Mouse (Mus musculus) MEL (cell line): ENCODE measurements around the gene Ccdc141.
"Not testable (repeated sequence)": the region's sequence is repeated elsewhere in the genome, so short reads cannot be mapped to it uniquely, and the experiment has no call there.

Experiments used
- CHD2 ChIP-seq: IDR thresholded peaks from 2 replicates; pipeline ENCODE4 v1.6.1; 2011; ENCODE audit warnings: low read length, improper control_type of control experiment
- CTCF ChIP-seq, 3 experiments: IDR thresholded peaks in 2 of 3; conservative IDR thresholded peaks in 1 of 3; 2 replicates each; pipeline ENCODE4 v1.5.1; 2011 to 2012; ENCODE audit warnings: low read length in 3 of 3, low read depth in 2 of 3, mild to moderate bottlenecking in 2 of 3, improper control_type of control experiment in 1 of 3, inconsistent platforms in 1 of 3, mixed read lengths in 1 of 3, moderate library complexity in 1 of 3; ENCODE audit not compliant: control insufficient read depth in 1 of 3, insufficient read depth in 1 of 3, poor library complexity in 1 of 3, severe bottlenecking in 1 of 3
- EP300 ChIP-seq, 2 experiments: IDR thresholded peaks; 2 replicates each; pipeline ENCODE4 v1.6.1; 2011; ENCODE audit warnings: improper control_type of control experiment in 2 of 2, low read length in 2 of 2, low read depth in 1 of 2, mild to moderate bottlenecking in 1 of 2
- ETS1 ChIP-seq: IDR thresholded peaks from 2 replicates; pipeline ENCODE4 v1.6.1; 2012; ENCODE audit warnings: low read depth, mild to moderate bottlenecking, inconsistent platforms, low read length, improper control_type of control experiment, moderate library complexity
- NRF1 ChIP-seq: IDR thresholded peaks from 2 replicates; pipeline ENCODE4 v1.6.1; 2014; ENCODE audit warnings: low read depth, mild to moderate bottlenecking, inconsistent platforms, low read length, improper control_type of control experiment, moderate library complexity; ENCODE audit not compliant: poor library complexity, insufficient read depth, severe bottlenecking
- POLR2A ChIP-seq, 2 experiments: IDR thresholded peaks; 2 replicates each; pipeline ENCODE4 v1.6.1; 2011 to 2012; ENCODE audit warnings: low read length in 2 of 2, mild to moderate bottlenecking in 2 of 2, control low read depth in 1 of 2, improper control_type of control experiment in 1 of 2, low read depth in 1 of 2, moderate library complexity in 1 of 2; ENCODE audit not compliant: control insufficient read depth in 1 of 2, insufficient read depth in 1 of 2, poor library complexity in 1 of 2
- SMC3 ChIP-seq: IDR thresholded peaks from 2 replicates; pipeline ENCODE4 v1.6.1; 2011; ENCODE audit warnings: low read depth, low read length, improper control_type of control experiment
- TCF12 ChIP-seq: IDR thresholded peaks from 2 replicates; pipeline ENCODE4 v1.6.1; 2014; ENCODE audit warnings: low read depth, mild to moderate bottlenecking, inconsistent platforms, low read length, improper control_type of control experiment, moderate library complexity
- ZNF384 ChIP-seq: IDR thresholded peaks from 2 replicates; pipeline ENCODE4 v1.6.1; 2012; ENCODE audit warnings: low read depth, mild to moderate bottlenecking, inconsistent platforms, low read length, improper control_type of control experiment

GRCm38 (mm10) chr2:77013449-77013848, 157.0 kb downstream of the Ccdc141 start:
- not testable (repeated sequence) for TF ChIP-seq ETS1; POLR2A (IDR thresholded peaks at IDR 0.05; ENCODE audit: control insufficient read depth in 1 of 2, insufficient read depth in 1 of 2, low read depth in 1 of 2, low read length in 2 of 2, poor library complexity in 1 of 2); CTCF (IDR thresholded peaks at IDR 0.05 in 2 of 3, conservative IDR thresholded peaks at IDR 0.05 in 1 of 3; ENCODE audit: control insufficient read depth in 1 of 3, insufficient read depth in 1 of 3, low read depth in 2 of 3, low read length in 3 of 3, poor library complexity in 1 of 3, severe bottlenecking in 1 of 3); ZNF384; SMC3; NRF1; EP300 (IDR thresholded peaks at IDR 0.05; ENCODE audit: low read depth in 1 of 2, low read length in 2 of 2); CHD2; TCF12
